Mouse (Mus musculus): ENCODE measurements around the gene Dpyd. TPM values are rescaled to one million over a fixed set of nuclear protein-coding genes. Genes with fewer than 3 reads are reported as not detected.

Gene Dpyd
- total RNA-seq, 2 experiments from 2014 or later, result 16.7 to 17.0 TPM

GRCm38 (mm10) chr3:119056144-119056543 is 494.2 kb downstream of the Dpyd start:
- intact Hi-C loops (cut with DNase I), result no loop called here
- no peak for DNase-seq (ENCODE audit: extremely low spot score in 1 of 2, low spot score in 2 of 2)

- DNase-seq (ENCODE audit: extremely low spot score in 1 of 2, low spot score in 2 of 2), result no peak
- intact Hi-C loops (cut with DNase I), result no loop called here
These were observed 501.3 kb downstream of the Dpyd start for GRCm38 (mm10) chr3:119063214-119063613.

DNA sequence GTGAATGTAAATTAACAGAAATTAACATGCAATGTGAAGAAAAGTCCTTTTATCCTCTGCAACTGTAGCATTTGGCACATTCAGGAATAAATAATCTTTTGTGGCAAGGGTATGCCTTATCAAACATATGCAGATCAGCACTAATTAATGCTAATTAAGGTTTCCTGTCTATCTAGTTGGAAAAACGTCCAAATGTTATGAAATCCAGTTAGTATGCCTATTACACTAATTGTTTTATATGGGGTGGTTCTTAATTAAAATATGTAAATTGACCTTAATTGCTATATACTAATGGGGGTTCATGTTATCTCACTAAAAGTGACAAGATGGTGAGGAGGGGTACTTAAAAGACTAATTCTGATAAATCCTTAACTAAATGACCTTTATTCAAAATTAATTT is 501.7 kb downstream of the Dpyd start:
- DNase-seq (ENCODE audit: extremely low spot score in 1 of 2, low spot score in 2 of 2), result no peak
- intact Hi-C loops (cut with DNase I), result no loop called here

- DNase-seq (ENCODE audit: extremely low spot score in 1 of 2, low spot score in 2 of 2), result no peak
These were observed 502.8 kb downstream of the Dpyd start for GRCm38 (mm10) chr3:119064746-119065145.

DNA sequence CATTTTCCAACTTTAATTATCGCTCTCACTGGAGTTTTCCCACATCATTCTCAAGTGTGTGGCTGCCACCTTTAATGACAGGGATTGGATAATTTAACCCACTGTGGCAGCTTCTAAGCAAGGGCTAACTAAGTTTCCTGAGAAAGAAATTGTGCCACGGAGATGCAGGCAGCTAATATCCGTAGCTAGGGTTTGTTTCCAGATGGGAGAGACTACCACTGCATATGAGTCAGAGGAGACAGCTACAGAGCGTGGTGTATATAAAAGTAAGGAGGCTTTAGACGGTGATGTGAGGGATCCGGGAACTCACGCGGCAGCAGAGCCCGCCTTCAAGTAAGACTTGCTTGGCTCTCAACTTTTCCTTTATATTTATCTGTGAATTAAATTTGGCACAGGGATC is 505.3 kb downstream of the Dpyd start:
- DNase-seq (ENCODE audit: extremely low spot score in 1 of 2, low spot score in 2 of 2), result no peak
- intact Hi-C loops (cut with DNase I), result no loop called here

More at GRCm38 (mm10) chr3:119064746-119065145, 502.8 kb downstream of the Dpyd start:
- intact Hi-C loops (cut with DNase I), result no loop called here

- no peak for DNase-seq (ENCODE audit: extremely low spot score in 1 of 2, low spot score in 2 of 2)
- intact Hi-C loops (cut with DNase I), result no loop called here
These were observed 524.7 kb downstream of the Dpyd start for GRCm38 (mm10) chr3:119086618-119087017.

- no peak for DNase-seq (ENCODE audit: extremely low spot score in 1 of 2, low spot score in 2 of 2)
These were observed 533.4 kb downstream of the Dpyd start for GRCm38 (mm10) chr3:119095223-119095886.

GRCm38 (mm10) chr3:119126003-119126402 is 564.1 kb downstream of the Dpyd start:
- no peak for DNase-seq (ENCODE audit: extremely low spot score in 1 of 2, low spot score in 2 of 2)
- intact Hi-C loops (cut with DNase I), result no loop called here

More at GRCm38 (mm10) chr3:119095223-119095886, 533.4 kb downstream of the Dpyd start:
- intact Hi-C loops (cut with DNase I), result no loop called here

DNA sequence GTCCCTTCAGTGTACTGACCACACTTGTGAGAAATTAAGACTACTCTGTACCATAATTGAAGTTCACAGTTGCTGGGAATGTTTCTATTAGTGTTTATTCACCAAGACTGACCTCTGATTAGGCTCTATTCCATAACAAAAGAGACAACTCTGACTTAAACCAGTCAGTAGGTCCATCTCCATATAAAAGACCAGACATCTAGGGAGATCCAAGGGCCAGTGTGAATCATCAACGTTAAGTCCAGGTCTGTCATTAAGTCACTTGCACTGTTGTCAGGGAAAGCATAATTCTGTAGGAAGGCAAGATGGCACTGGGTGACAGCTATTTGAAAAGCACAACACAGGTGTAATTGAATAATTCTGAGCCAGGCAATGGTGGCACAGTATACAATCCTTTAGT is 566.1 kb downstream of the Dpyd start:
- intact Hi-C loops (cut with DNase I), result no loop called here

GRCm38 (mm10) chr3:119143034-119143433 is 581.1 kb downstream of the Dpyd start:
- intact Hi-C loops (cut with DNase I), result no loop called here
- no peak for DNase-seq (ENCODE audit: extremely low spot score in 1 of 2, low spot score in 2 of 2)

More for the DNA sequence above, 566.1 kb downstream of the Dpyd start:
- no peak for DNase-seq (ENCODE audit: extremely low spot score in 1 of 2, low spot score in 2 of 2)

- no peak for DNase-seq (ENCODE audit: extremely low spot score in 1 of 2, low spot score in 2 of 2)
- intact Hi-C loops (cut with DNase I), result no loop called here
These were observed 582.9 kb downstream of the Dpyd start for GRCm38 (mm10) chr3:119144788-119145187.

GRCm38 (mm10) chr3:119154604-119155444 is 592.9 kb downstream of the Dpyd start:
- no peak for DNase-seq (ENCODE audit: extremely low spot score in 1 of 2, low spot score in 2 of 2)

DNA sequence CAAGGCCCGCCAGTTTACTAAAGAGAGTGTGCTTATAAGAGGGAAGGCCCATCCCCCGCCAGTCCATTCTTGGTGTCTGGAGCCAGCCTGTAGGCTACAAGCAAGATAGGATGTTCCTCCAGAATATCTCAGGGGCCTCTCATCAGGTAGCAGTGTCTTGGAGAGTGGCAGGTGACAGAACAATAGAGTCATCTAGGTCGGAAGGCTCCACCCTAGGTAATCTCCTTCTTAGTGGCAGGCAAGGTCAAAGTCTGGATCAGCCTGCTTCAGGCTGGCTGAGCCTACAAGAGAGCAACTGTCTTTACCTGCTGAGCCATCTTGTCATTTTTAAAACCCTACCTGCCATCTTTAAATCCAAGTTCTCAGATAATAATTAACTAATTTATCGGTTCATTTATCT is 596.7 kb downstream of the Dpyd start:
- no peak for DNase-seq (ENCODE audit: extremely low spot score in 1 of 2, low spot score in 2 of 2)
- intact Hi-C loops (cut with DNase I), result no loop called here

More at GRCm38 (mm10) chr3:119154604-119155444, 592.9 kb downstream of the Dpyd start:
- intact Hi-C loops (cut with DNase I), result no loop called here

DNA sequence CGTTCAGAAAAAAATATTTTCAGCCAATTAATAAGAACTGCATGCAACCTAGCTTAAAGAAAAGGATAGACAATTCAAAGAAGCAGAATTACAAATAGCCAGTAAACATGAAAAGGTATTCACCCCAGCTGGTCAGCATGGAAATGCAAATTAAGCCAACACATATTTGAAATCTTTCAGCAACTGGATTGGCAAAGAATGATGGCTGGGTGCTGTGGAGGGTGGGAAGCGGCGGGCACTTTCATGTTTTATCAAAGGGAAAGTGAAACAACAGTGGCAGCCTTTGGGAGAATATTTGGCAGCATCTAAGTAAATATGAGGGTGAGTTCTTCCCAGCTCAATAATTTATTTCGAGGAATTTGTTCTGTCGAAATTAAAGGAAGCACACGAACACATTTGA is 603.8 kb downstream of the Dpyd start:
- no peak for DNase-seq (ENCODE audit: extremely low spot score in 1 of 2, low spot score in 2 of 2)
- intact Hi-C loops (cut with DNase I), result no loop called here

GRCm38 (mm10) chr3:119168166-119168565 is 606.2 kb downstream of the Dpyd start:
- no peak for DNase-seq (ENCODE audit: extremely low spot score in 1 of 2, low spot score in 2 of 2)
- intact Hi-C loops (cut with DNase I), result no loop called here

DNA sequence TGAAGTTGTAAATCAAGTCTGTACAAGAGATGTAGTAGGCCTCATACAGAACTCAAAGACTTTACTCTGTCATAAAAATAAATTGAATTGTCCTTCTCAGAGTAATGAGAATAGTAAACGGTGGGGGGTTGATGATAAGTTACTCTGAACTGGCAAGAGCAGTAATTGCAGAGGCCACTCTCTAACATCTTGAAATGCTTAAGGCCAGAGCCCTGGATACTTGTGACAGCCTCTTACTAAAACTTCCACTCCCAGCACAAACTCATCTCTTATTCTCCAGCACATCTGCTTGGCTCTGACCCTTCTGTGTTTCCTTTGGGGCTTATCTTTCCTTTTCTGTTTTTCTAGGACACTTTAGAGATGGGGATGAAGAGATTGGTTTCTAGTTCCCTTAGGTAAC is 606.7 kb downstream of the Dpyd start:
- DNase-seq (ENCODE audit: extremely low spot score in 1 of 2, low spot score in 2 of 2), result no peak
- intact Hi-C loops (cut with DNase I), result no loop called here

GRCm38 (mm10) chr3:119183261-119183660 is 621.3 kb downstream of the Dpyd start:
- intact Hi-C loops (cut with DNase I), result no loop called here
- no peak for DNase-seq (ENCODE audit: extremely low spot score in 1 of 2, low spot score in 2 of 2)

DNA sequence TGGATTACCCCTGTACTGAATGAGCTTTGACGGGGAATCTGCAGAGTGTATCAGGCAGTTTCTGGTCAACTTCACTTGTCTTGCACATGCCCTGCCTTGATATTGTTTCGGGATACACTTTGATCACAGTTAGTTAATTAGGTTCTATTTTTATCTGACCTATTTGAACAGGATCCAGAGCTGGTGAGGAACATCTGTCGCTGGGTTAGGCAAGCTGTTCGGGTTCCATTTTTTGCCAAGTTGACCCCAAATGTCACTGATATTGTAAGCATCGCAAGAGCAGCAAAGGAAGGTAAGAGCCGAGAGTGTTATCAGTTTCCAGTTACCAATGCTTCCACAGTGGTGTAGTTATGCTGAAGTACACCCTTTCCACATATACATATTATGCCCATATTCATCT is 632.1 kb downstream of the Dpyd start:
- intact Hi-C loops (cut with DNase I), result no loop called here
- no peak for DNase-seq (ENCODE audit: extremely low spot score in 1 of 2, low spot score in 2 of 2)

DNA sequence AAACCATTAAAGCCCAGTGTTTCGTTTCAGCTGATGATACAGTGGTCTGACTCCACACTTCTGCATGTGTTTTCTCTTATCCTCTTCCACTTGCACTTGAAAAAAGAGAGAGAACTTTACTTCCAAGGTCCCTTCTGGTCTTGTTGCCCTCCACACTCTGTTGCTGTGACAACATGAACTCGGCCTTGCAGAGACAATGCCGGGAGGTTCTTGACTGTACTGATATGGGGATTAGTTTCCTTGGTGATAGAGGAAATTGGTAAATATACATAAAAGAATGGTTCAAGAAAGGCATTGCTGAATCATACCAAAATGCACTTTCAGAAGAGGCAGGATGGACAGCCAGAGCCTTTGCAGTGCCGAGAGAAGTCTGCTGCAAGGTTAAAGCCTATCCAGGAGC is 633.7 kb downstream of the Dpyd start:
- DNase-seq (ENCODE audit: extremely low spot score in 1 of 2, low spot score in 2 of 2), result no peak
- intact Hi-C loops (cut with DNase I), result no loop called here

GRCm38 (mm10) chr3:119220763-119221412 is 659.0 kb downstream of the Dpyd start:
- intact Hi-C loops (cut with DNase I), result no loop called here
- no peak for DNase-seq (ENCODE audit: extremely low spot score in 1 of 2, low spot score in 2 of 2)

Data from left cerebral cortex, postnatal 10 days (tissue).